Mouse (Mus musculus): Measurements from ENCODE around the gene Numb.
"Not testable (repeated sequence)": the region's sequence is repeated elsewhere in the genome, so short reads cannot be mapped to it uniquely, and the experiment has no call there.

The Numb gene

GRCm38 (mm10) chr12:83922724-83923485 is 1.2 kb upstream of the Numb start:
- CTCF ChIA-PET, result interaction anchor here (0.7 kb wide), 1 partner anchor 323 kb away, joined by 5 read pairs; no protein-coding TSS in a partner anchor

GRCm38 (mm10) chr12:83920721-83921441 is 853 bp downstream of the Numb start:
- CTCF ChIA-PET, result interaction anchor here (0.7 kb wide), 1 partner anchor 864 kb away, joined by 3 read pairs; no protein-coding TSS in a partner anchor

- CTCF ChIA-PET, result no interaction called here
Measured at GRCm38 (mm10) chr12:83916884-83917283, 4.8 kb downstream of the Numb start.

- CTCF ChIA-PET, result no interaction called here
Measured at GRCm38 (mm10) chr12:83914797-83915196, 6.9 kb downstream of the Numb start.

GRCm38 (mm10) chr12:83914202-83914740 is 7.5 kb downstream of the Numb start:
- CTCF ChIA-PET, result no interaction called here

- CTCF ChIA-PET, result no interaction called here
Measured at GRCm38 (mm10) chr12:83910451-83910850, 11.3 kb downstream of the Numb start.

- CTCF ChIA-PET, result no interaction called here
Measured at GRCm38 (mm10) chr12:83892926-83893325, 28.8 kb downstream of the Numb start.

GRCm38 (mm10) chr12:83891278-83891677 is 30.5 kb downstream of the Numb start:
- CTCF ChIA-PET, result no interaction called here

GRCm38 (mm10) chr12:83889128-83889527 is 32.6 kb downstream of the Numb start:
- CTCF ChIA-PET, result no interaction called here

GRCm38 (mm10) chr12:83885516-83886285 is 36.0 kb downstream of the Numb start:
- CTCF ChIA-PET, result no interaction called here

GRCm38 (mm10) chr12:83885065-83885464 is 36.7 kb downstream of the Numb start:
- CTCF ChIA-PET, result not testable (repeated sequence)

- CTCF ChIA-PET, result no interaction called here
Measured at GRCm38 (mm10) chr12:83882503-83882902, 39.2 kb downstream of the Numb start.

GRCm38 (mm10) chr12:83882088-83882487 is 39.6 kb downstream of the Numb start:
- CTCF ChIA-PET, result no interaction called here

GRCm38 (mm10) chr12:83880913-83881312 is 40.8 kb downstream of the Numb start:
- CTCF ChIA-PET, result no interaction called here

GRCm38 (mm10) chr12:83875097-83875496 is 46.6 kb downstream of the Numb start:
- CTCF ChIA-PET, result no interaction called here

- CTCF ChIA-PET, result no interaction called here
Measured at GRCm38 (mm10) chr12:83874597-83874996, 47.1 kb downstream of the Numb start.

GRCm38 (mm10) chr12:83864501-83864900 is 57.2 kb downstream of the Numb start:
- CTCF ChIA-PET, result no interaction called here

GRCm38 (mm10) chr12:83861880-83862279 is 59.9 kb downstream of the Numb start:
- CTCF ChIA-PET, result no interaction called here

- CTCF ChIA-PET, result no interaction called here
Measured at GRCm38 (mm10) chr12:83860688-83861087, 61.0 kb downstream of the Numb start.

- CTCF ChIA-PET, result no interaction called here
Measured at GRCm38 (mm10) chr12:83858052-83858451, 63.7 kb downstream of the Numb start.

- CTCF ChIA-PET, result no interaction called here
Measured at GRCm38 (mm10) chr12:83855211-83855610, 66.5 kb downstream of the Numb start.

- CTCF ChIA-PET, result no interaction called here
Measured at GRCm38 (mm10) chr12:83854281-83854680, 67.5 kb downstream of the Numb start.

All from spleen, embryonic (tissue).